Mouse (Mus musculus) testis, postnatal 10 days (tissue): ENCODE data around the gene Bcdin3d.
"Not testable (repeated sequence)": the region's sequence is repeated elsewhere in the genome, so short reads cannot be mapped to it uniquely, and the experiment has no call there.

ENCODE experiments used
- DNase-seq: peaks from one replicate; pipeline ENCODE4 v3.0.0; 2021; ENCODE audit warnings: low spot score

Bcdin3d gene

GRCm38 (mm10) chr15:99472972-99473371 lies 1.6 kb downstream of the Bcdin3d start:
- no peak for DNase-seq

- DNase-seq = no peak
These were observed 2.9 kb downstream of the Bcdin3d start for GRCm38 (mm10) chr15:99471677-99472063.

GRCm38 (mm10) chr15:99470971-99471676 lies 3.4 kb downstream of the Bcdin3d start:
- DNase-seq = peak; percentile 78

- DNase-seq = no peak
These were observed 4.2 kb downstream of the Bcdin3d start for GRCm38 (mm10) chr15:99470224-99470761.

GRCm38 (mm10) chr15:99469736-99470135 lies 4.8 kb downstream of the Bcdin3d start:
- no peak for DNase-seq

- peak; percentile 92 for DNase-seq
These were observed 5.5 kb downstream of the Bcdin3d start for GRCm38 (mm10) chr15:99469067-99469466.

- no peak for DNase-seq
These were observed 11.3 kb downstream of the Bcdin3d start for GRCm38 (mm10) chr15:99463194-99463593.

- peak; percentile 97 for DNase-seq
These were observed 16.7 kb downstream of the Bcdin3d start, which contains the start of gene Nckap5l for GRCm38 (mm10) chr15:99457606-99458401. TSS of gene Nckap5l (minus strand) at chr15:99457748.

GRCm38 (mm10) chr15:99456963-99457605 lies 17.4 kb downstream of the Bcdin3d start:
- peak; percentile 81 for DNase-seq

GRCm38 (mm10) chr15:99456338-99456962 lies 18.1 kb downstream of the Bcdin3d start:
- DNase-seq = no peak

GRCm38 (mm10) chr15:99455415-99455814 lies 19.1 kb downstream of the Bcdin3d start:
- no peak for DNase-seq

- no peak for DNase-seq
These were observed 19.8 kb downstream of the Bcdin3d start for GRCm38 (mm10) chr15:99454585-99455279.

GRCm38 (mm10) chr15:99453153-99453900 lies 21.2 kb downstream of the Bcdin3d start:
- DNase-seq = no peak

- DNase-seq = no peak
These were observed 24.7 kb downstream of the Bcdin3d start for GRCm38 (mm10) chr15:99449751-99450280.

- peak; percentile 74 for DNase-seq
These were observed 25.3 kb downstream of the Bcdin3d start for GRCm38 (mm10) chr15:99449131-99449750.

GRCm38 (mm10) chr15:99446136-99446535 lies 28.4 kb downstream of the Bcdin3d start:
- DNase-seq = not testable (repeated sequence)

- no peak for DNase-seq
These were observed 29.0 kb downstream of the Bcdin3d start for GRCm38 (mm10) chr15:99445567-99445966.

- DNase-seq = no peak
These were observed 32.2 kb downstream of the Bcdin3d start for GRCm38 (mm10) chr15:99442358-99442757.

- DNase-seq = no peak
These were observed 33.6 kb downstream of the Bcdin3d start for GRCm38 (mm10) chr15:99440816-99441457.
